Mouse (Mus musculus) olfactory bulb, adult 2 months (tissue): Measurements from ENCODE around the gene Sar1a. TPM values are rescaled to one million over a fixed set of nuclear protein-coding genes. Genes with fewer than 3 reads are reported as not detected.

Experiments used
- H3K27ac ChIP-seq: fragments of 200-500 bp; 2 replicates; pipeline ENCODE4 v1.5.1; 2012; ENCODE audit warnings: low read depth, low read length; ENCODE audit not compliant: insufficient read depth
- H3K4me1 ChIP-seq: fragments of 200-500 bp; 2 replicates; pipeline ENCODE4 v1.6.1; 2012; ENCODE audit warnings: low read length; ENCODE audit not compliant: control insufficient read depth, insufficient read depth
- H3K4me3 ChIP-seq: fragments of 200-500 bp; 2 replicates; pipeline ENCODE4 v1.5.1; 2012; ENCODE audit warnings: mild to moderate bottlenecking, low read depth, low read length, moderate library complexity; ENCODE audit not compliant: insufficient read depth
- CTCF ChIP-seq: fragments of 200-500 bp; IDR thresholded peaks from 2 replicates; pipeline ENCODE4 v1.5.1; 2012; ENCODE audit warnings: low read depth, mild to moderate bottlenecking, low read length, moderate library complexity; ENCODE audit not compliant: insufficient read depth
- POLR2A ChIP-seq: fragments of 200-500 bp; IDR thresholded peaks from 2 replicates; pipeline ENCODE4 v1.6.1; 2012; ENCODE audit warnings: mild to moderate bottlenecking, low read depth, low read length, moderate library complexity; ENCODE audit not compliant: insufficient read depth
- WGBS: fragments of 180-500 bp; shearing (Covaris S2); methylation state at CpG from one replicate; pipeline ENCODE4 v1.1.7; 2018; 5-methylcytosine and 5-hydroxymethylcytosine counted together
- polyA plus RNA-seq: library from polyadenylated mRNA; stranded (reverse); fragments of >200 nt; gene quantifications from 2 replicates; pipeline ENCODE4 v1.2.4, GENCODE M21; 2012; ENCODE audit warnings: low replicate concordance; ENCODE audit not compliant: missing spikeins, insufficient read depth, insufficient read length

Sar1a gene
- polyA plus RNA-seq, result 703 TPM in 1 of 2 replicates, not detected in the other

DNA sequence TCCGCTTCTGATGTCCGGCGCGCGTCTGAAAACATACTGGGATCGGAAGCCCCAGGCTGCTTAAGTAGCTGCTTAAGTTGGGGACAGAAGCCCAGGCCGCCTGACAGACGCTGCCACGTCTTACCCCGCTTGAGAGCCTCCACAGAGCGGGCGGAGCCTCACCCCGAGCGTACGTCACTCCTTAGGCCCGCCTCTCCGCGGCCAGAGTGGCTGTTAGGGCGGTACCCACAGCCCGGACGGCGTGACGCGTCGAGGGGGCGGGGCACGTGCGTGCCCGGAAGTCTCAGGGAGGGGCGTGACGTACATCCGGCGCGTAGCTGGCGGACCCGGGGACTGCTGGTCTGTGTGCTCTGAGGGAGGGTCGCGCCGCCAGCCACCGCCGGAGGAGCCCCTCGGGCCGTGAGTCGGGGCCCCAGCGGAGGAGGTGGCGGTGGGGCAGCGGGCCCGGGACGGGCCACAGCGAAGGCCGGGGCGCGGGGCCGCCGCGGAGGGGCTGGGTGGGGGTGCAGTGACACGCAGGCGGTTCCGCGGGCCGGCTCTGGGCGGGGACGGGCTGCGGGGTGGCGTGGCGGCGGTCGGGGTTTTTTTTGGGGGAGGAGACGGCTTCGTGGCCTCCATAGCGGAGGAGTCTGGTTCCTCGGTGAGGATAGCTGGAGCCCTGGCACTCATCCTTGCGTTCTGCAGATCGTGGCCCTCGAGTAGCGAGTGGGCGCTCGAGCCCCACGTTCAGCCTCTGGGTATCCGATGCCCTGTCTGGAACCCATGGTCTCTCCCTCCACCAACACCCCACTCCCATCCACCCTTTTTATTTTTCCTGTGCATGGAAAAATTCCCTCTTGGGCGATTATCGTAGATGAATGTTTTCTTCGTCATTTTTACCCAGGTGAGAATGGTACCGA is at the start of gene Sar1a:
Gene Sar1a (plus strand): TSS at position 285 of the 899 bp plus-strand sequence.
- WGBS, result 1% methylated on average over 84 of the region's 84 CpGs
- H3K4me1 ChIP-seq, result peaks cover 3% of the 10 kb centered on the region
- peak within 1 kb of the TSS; percentile 63 for H3K27ac ChIP-seq
- TF ChIP-seq CTCF, result no peak
- TF ChIP-seq POLR2A, result peak; percentile 96
- peak within 1 kb of the TSS; percentile 74 for H3K4me3 ChIP-seq

DNA sequence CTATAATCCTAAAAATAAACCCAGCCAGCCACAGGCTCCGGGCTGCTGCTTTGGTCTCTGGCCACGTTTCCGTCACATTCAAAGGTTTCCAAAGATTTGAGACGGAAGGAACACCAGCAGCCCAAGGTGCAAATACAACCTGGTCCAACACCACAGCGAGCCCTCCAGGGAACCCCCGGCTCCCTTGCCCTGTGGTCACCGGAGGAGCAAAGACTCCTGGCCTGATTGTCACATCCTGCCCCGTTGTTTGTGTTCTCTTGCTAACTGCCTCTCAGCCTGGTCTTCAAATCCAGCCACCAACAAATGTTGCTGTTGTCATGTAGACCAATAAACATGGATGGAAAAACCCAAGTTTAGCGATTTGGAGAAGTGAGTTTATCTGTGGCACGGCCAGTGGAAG is 47.7 kb upstream of the Sar1a start:
- no peak overlapping the region for H3K27ac ChIP-seq
- TF ChIP-seq POLR2A (no peak), CTCF (no peak)
- H3K4me1 ChIP-seq, result no peaks in the 10 kb centered on the region
- H3K4me3 ChIP-seq, result no peak overlapping the region
- 85% methylated on average over 10 of the region's 10 CpGs for WGBS

DNA sequence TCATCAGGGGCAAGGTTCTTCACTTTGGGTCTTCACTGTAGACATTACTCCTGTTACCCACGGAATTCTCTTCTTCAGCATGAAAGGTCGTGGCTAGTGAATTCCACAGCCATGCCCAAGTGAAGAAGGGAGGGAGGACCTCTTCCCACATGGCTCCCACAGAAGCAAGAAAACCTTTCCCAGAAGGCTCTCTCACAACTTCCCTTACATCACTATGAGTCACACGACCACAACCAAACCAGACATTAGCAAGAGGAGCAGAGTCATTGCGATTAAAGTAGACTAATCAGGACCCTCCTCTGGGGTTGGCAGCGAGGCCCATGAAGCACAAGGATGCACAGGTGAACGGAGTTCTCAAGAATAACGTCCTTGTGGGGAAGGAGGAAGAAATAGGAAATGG is 43.0 kb upstream of the Sar1a start:
- WGBS, result 63% methylated on average over 7 of the region's 7 CpGs
- Histone ChIP-seq H3K4me1 (no peaks in the 10 kb centered on the region), H3K27ac (no peak overlapping the region), H3K4me3 (no peak overlapping the region)
- no peak for TF ChIP-seq POLR2A
- no peak for TF ChIP-seq CTCF

DNA sequence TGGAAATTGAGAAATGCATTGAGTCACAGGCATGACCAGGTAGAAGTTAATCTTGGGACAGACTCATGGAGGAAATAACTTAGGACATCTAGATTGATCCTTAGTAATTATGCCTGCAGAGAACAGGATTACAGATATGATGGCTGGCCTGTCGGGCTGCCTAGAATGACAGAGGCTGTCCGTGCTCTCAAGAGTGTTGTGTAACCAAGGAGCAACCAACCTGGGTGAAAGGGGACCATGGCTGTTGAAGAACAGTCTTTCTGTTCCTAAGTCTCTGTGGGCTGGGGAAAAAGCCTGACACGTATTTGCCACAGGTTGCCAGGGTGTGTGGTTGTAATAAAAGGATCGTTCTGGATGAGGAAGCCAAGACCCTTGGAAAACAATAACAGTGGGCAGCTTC is 39.7 kb upstream of the Sar1a start:
- TF ChIP-seq CTCF, result no peak
- TF ChIP-seq POLR2A, result no peak
- 75% methylated on average over 4 of the region's 4 CpGs for WGBS
- Histone ChIP-seq H3K27ac (no peak overlapping the region), H3K4me3 (no peak overlapping the region), H3K4me1 (no peaks in the 10 kb centered on the region)

DNA sequence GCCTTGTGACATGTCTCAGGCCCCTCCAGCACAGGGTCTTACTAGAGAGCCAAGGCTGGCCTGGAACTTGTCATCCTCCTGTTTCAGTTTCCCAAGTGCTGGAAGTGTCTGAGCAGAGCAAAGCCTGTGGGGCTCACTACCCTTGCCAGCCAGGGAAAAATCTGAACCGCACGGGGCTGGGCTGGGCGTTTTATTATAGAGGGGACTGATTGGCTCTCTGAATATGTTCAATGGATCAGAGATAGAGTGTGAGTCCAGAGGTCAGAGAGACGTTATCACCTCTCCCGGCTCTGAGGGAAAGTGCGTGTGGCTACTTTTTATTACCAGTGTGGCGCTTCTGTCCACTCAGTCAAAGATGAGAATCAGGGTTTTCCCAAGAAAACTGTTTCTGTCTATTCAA is 33.5 kb upstream of the Sar1a start:
- Histone ChIP-seq H3K27ac (no peak overlapping the region), H3K4me1 (peaks cover 6% of the 10 kb centered on the region; the same call in 1 of the 2 replicates), H3K4me3 (no peak overlapping the region)
- TF ChIP-seq POLR2A (no peak), CTCF (no peak)
- WGBS, result 85% methylated on average over 7 of the region's 7 CpGs

DNA sequence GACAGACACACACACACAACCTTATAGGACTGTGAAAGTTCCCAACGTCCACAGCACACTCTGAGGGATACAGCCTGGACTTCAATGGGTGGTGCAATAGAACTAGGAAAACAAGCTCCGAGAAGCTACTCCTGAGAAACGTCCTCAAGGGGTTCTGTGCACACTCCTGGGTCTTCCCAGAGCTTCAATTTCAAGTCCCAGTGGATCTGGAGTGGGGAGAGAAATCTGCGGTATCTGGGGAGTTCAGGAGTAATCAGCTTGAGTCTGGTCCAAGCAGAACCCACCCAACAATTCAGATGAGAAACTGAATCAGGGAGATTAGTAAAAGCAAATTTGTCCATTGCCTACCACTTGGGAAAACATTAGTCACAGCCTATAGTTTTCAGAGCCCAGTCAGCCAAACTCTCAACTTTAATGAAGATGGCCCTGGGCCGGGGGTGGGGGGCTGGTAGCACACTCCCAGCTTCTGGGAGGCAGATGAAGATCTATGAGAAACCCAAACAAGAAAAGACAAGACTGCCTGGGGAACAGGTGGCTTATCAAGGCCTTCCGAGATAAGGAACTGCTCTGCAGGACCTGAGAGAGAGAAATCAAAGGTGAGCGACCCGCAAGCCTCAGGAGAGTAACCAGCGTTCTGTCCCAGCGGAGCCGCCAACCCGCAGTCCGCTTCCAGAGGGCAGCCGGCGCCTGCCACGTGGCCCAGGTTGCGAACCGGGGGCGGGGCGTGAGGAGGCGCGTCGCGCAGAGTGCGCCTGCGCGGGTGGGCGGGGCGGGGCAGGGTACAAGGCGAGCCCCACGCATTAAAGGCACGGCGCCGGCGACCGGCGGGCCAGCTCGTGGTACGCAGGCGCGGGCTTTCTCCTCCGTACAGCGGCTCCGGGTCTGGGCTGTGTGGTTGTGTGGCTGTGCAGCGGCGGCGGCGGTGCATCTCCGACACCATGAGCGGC is 32.0 kb upstream of the Sar1a start, which contains the start of gene Ppa1:
Gene Ppa1 (plus strand): TSS at position 763 of the 947 bp plus-strand sequence.
- TF ChIP-seq POLR2A (peak; percentile 84), CTCF (no peak)
- Histone ChIP-seq H3K4me3 (peak within 1 kb of the TSS; percentile 78), H3K27ac (0 out of 2 replicates have a peak within 1 kb of the TSS, but pooled peaks have one; percentile 17), H3K4me1 (peaks cover 6% of the 10 kb centered on the region; the same call in 1 of the 2 replicates)
- 2% methylated on average over 48 of the region's 50 CpGs for WGBS

DNA sequence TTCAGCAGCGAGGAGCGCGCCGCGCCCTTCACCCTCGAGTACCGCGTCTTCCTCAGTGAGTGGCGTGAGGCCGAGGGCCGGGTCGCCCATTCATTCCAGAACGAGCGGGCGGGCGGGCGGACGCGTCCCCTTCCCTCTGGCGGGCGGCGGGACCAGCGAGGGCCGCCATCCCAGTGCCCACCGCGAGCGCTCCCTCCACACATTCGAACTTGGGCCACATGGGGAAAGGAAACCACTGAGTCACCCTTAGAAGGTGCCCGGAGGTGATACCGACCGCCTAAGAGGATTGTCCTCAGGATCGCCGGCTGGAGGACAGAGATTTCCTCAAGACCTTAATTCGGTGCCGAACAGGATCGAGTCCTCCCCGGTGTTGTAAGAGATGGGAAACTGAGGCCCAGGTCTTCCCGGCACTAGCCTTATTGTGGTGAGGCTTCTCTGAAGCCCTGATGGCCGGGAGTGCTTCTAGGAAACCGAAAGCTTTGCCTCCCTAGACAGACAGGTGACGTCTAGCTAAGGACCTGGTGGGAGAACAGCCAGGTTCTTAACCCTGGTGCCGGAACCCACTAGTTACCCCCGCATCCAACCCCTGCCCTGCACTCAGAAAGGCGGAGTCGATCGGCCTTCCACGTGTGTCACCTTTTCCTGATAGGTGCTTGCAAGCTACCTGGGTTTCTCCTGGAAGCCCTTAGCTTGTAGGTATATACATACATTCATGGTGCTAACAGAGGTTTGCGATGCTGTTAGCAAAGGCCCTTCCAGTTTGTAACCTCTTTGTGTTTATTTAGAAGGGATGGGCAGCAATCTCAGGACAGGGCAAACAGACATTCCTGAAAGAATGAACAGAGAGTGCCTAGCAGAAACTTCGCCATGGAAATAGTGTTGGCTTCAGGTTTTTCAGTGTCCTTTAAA is 31.1 kb upstream of the Sar1a start:
- H3K27ac ChIP-seq, result 0 out of 2 replicates have a peak overlapping the region, but pooled peaks have one; percentile 17
- H3K4me1 ChIP-seq, result peaks cover 6% of the 10 kb centered on the region; the same call in 1 of the 2 replicates
- peak overlapping the region; percentile 78 for H3K4me3 ChIP-seq
- under 1% methylated on average over 49 of the region's 49 CpGs for WGBS
- TF ChIP-seq CTCF, result no peak

DNA sequence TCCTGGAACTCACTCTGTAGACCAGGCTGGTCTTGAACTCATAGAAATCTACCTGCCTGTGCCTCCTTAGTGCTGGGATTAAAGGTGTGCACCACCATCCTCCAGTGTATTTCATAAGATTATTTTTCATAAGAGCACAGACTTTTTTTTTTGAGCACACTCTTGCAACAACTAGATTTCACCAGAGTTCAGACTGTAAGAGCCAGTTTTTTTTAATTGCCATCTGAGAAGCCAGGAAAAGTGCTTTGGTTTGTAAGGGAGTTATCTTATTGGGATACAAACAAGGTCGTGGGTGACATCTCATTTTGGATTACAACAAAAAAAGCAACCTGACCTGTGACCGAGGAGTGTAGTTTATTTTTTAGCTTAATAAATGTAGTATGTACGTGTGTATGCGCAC is 26.0 kb upstream of the Sar1a start:
- TF ChIP-seq POLR2A (no peak), CTCF (no peak)
- H3K27ac ChIP-seq, result no peak overlapping the region
- no peak overlapping the region for H3K4me3 ChIP-seq
- peaks cover 2% of the 10 kb centered on the region; the same call in 1 of the 2 replicates for H3K4me1 ChIP-seq
- 97% methylated on average over 4 of the region's 4 CpGs for WGBS

DNA sequence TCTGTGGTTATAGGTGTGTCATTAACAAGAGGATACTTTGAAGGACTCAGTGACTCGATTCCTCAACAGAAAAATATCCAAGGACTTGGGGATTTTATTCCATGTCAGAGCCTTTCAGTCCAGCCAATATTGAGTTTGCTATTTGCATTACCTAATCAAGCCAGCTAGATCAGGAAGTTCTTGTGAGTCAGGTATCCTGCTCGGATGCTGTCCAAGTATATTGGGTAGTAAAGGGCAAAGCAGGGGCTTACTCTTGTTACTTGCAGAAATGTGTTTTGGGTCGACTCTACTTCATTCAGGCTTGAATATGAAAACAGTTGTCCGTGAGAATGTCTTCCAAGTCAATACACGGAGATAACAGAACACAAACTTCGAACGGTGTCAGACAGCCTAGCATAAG is 25.4 kb upstream of the Sar1a start:
- Histone ChIP-seq H3K4me1 (peaks cover 2% of the 10 kb centered on the region; the same call in 1 of the 2 replicates), H3K27ac (no peak overlapping the region), H3K4me3 (no peak overlapping the region)
- 92% methylated on average over 7 of the region's 7 CpGs for WGBS
- TF ChIP-seq CTCF, result no peak
- no peak for TF ChIP-seq POLR2A
